Mouse (Mus musculus) testis, adult 2 months (tissue): ENCODE measurements at regions not wholly inside any gene's neighbourhood (a gene's known extent, or its start where the extent isn't known, plus 50 kb on each side); places are given as distances from the start of the nearest gene placed in this dataset.

Experiments used
- H3K27ac ChIP-seq: fragments of 200-500 bp; 2 replicates; pipeline ENCODE4 v1.5.1; 2012; ENCODE audit warnings: low read depth, low read length; ENCODE audit not compliant: control insufficient read depth, insufficient read depth
- H3K27me3 ChIP-seq: fragments of 200-500 bp; 2 replicates; pipeline ENCODE4 v1.6.1; 2012; ENCODE audit warnings: mild to moderate bottlenecking, low read length, moderate library complexity; ENCODE audit not compliant: control insufficient read depth, insufficient read depth
- H3K36me3 ChIP-seq: fragments of 200-500 bp; 2 replicates; pipeline ENCODE4 v1.6.1; 2012; ENCODE audit warnings: mild to moderate bottlenecking, low read length; ENCODE audit not compliant: control insufficient read depth, insufficient read depth
- H3K4me1 ChIP-seq: fragments of 200-500 bp; 2 replicates; pipeline ENCODE4 v1.6.1; 2012; ENCODE audit warnings: low read length; ENCODE audit not compliant: control insufficient read depth, insufficient read depth
- H3K4me3 ChIP-seq: fragments of 200-500 bp; 2 replicates; pipeline ENCODE4 v1.5.1; 2012; ENCODE audit warnings: low read depth, mild to moderate bottlenecking, low read length, moderate library complexity, mixed read lengths; ENCODE audit not compliant: control insufficient read depth
- CTCF ChIP-seq: fragments of 200-500 bp; IDR thresholded peaks from 2 replicates; pipeline ENCODE4 v1.5.1; 2012; ENCODE audit warnings: low read depth, mild to moderate bottlenecking, inconsistent platforms, low read length, moderate library complexity; ENCODE audit not compliant: control insufficient read depth, insufficient read depth, insufficient replicate concordance
- POLR2A ChIP-seq: fragments of 200-500 bp; IDR thresholded peaks from 2 replicates; pipeline ENCODE4 v1.6.1; 2012; ENCODE audit warnings: low read depth, mild to moderate bottlenecking, inconsistent platforms, low read length, moderate library complexity; ENCODE audit not compliant: control insufficient read depth

DNA sequence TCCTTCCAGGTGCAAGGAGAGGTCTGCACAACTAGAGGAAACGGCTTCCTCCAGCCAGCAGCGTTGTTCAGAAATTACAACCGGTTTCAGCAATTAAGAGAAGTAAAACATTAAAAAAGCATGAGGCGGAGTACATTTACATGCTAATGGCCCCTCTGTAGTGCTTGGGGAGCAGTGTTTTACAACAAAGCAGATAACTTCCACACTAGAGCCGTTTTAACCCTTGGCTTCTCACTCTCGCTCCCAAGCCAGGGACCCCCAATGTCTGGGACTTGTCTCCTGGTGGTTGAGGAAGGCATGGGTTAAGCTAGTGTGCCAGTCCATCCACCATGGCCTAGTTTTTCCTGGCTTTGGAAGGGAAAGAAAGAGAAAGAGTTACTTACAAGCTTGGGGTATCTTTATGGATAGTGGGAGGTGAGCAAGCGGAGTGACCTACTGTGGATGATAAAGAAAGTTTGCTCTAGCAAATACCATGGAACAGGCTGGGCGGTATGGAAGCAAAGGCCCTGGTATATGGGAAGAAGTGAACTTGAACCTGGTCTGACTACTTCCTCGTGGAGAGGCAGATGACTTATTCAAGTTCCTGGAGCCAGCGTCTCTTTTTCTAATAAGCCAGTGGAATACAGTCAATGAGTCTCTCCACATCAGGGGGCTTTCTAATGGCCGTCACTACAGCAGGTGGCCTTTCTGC lies 90.8 kb downstream of the Sox9 start:
- Histone ChIP-seq H3K27ac (no peak overlapping the region), H3K36me3 (no peaks in the 10 kb centered on the region), H3K27me3 (no peaks in the 10 kb centered on the region), H3K4me1 (no peaks in the 10 kb centered on the region; the same call in 1 of the 2 replicates), H3K4me3 (no peak overlapping the region)
- TF ChIP-seq POLR2A (no peak), CTCF (no peak)

DNA sequence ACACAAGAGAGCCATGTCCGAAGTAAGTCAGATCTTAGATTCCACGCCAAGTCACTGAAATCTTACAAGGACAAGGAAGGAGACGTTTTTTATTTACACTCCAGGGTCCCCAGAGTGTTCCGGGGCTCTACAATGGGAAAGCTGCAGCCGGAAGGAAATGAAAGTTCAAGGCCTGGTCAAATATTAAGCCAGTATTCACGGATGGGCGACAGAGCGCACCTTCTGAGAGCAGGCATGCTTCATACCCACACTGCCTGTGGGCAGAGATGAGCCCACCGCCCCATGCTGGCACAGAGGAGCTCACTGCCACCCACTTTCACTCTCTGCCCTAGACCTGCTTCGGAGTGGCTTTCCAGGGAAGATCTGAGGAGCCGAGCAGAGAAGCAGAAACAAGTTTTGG lies 92.2 kb downstream of the Sox9 start:
- H3K4me3 ChIP-seq = no peak overlapping the region
- TF ChIP-seq POLR2A (no peak), CTCF (no peak)
- no peaks in the 10 kb centered on the region; the same call in 1 of the 2 replicates for H3K4me1 ChIP-seq
- H3K36me3 ChIP-seq = no peaks in the 10 kb centered on the region
- no peaks in the 10 kb centered on the region for H3K27me3 ChIP-seq
- no peak overlapping the region for H3K27ac ChIP-seq

DNA sequence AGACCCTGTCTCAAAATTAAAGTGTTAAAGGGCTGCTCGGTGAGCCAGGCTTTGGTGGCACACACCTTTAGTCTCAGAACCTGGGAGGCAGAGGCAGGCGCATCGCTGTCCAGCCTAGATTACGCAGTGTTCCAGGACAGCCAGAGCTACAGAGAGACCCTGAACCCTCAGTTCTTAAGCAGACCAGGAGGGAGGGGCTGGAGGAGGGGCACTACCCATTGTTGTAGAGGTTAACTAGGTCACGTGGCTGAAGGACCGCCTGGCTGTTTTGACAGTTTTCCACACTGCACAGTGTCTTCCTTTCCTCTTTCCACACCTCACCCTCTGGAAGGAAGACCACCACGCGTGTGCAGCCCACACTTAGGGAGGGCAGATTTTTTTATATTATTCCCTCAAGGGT lies 94.2 kb downstream of the Sox9 start:
- Histone ChIP-seq H3K27me3 (no peaks in the 10 kb centered on the region), H3K27ac (no peak overlapping the region), H3K4me1 (no peaks in the 10 kb centered on the region; the same call in 1 of the 2 replicates), H3K4me3 (no peak overlapping the region), H3K36me3 (no peaks in the 10 kb centered on the region)
- TF ChIP-seq CTCF (no peak), POLR2A (no peak)

DNA sequence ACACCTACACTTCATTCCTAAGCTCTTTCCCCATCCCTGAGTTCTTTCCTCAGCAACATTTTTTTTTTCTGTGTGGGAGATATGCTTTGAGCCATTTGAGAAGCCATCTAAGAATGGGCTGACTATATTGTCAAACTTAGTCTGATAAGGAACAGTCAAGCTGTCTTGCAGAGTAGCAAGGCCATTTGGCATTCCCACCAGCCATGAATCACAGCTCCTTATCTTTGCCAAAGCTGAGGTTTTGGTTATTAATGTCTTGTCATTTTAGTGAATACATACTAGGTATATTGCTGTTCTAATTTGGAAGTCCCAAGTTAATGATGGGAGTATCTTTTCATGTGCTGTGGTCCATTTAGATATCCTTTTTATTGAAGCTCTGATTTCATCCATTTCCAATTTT lies 96.4 kb downstream of the Sox9 start:
- TF ChIP-seq CTCF = no peak
- TF ChIP-seq POLR2A = no peak
- Histone ChIP-seq H3K27ac (no peak overlapping the region), H3K4me1 (no peaks in the 10 kb centered on the region; the same call in 1 of the 2 replicates), H3K27me3 (no peaks in the 10 kb centered on the region), H3K4me3 (no peak overlapping the region), H3K36me3 (no peaks in the 10 kb centered on the region)

DNA sequence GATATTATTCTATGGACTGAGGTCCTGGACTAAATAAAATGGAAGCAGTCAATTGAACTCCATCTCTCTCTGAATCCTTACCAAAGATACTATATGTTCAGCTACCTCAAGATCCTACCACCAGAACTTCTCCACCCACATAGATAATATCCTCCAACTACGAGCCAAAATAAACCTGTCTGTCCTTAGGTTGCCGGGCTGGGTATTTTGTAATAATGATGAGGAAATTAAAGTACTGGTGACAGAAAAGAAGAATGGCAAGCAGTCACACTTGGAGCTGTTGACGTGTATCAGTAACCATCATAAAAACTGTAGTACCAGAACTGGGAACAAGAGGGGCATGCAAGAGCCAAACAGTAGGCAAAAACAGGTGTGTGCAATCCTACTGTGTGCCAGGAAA lies 98.7 kb downstream of the Sox9 start:
- Histone ChIP-seq H3K27ac (no peak overlapping the region), H3K4me1 (no peaks in the 10 kb centered on the region; the same call in 1 of the 2 replicates), H3K27me3 (no peaks in the 10 kb centered on the region), H3K36me3 (no peaks in the 10 kb centered on the region), H3K4me3 (no peak overlapping the region)
- TF ChIP-seq CTCF (no peak), POLR2A (no peak)

DNA sequence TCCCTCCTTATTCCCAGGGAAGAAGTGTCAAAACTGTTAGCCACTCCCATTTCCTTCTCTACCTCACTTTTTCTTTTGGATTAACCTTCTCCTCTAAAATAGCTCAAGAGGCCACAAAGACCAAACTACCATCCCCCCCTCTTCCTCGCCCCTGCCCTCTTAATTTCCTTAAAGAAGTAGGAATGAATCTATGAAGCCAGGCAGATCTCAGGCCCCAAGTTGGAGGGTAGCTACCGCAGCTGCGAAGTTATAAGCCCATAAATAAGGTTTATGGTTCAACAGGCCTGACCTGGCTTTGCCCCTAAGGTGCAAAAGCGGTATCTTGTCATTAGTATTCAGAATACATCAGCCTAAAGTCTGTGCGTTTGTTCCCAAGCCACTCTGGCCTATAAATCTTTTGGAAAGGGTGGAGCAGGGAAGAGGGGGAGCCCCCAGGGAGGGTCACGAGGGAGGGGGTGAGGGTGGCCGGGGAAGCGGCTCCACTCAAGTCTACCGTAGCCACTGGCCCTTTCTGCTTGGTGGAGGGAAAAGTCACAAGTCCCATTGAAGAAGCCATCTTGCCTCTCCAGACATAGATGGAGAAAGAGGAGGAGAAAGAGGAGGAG lies 103.4 kb downstream of the Sox9 start:
- Histone ChIP-seq H3K4me3 (no peak overlapping the region), H3K27ac (no peak overlapping the region), H3K27me3 (no peaks in the 10 kb centered on the region), H3K4me1 (peaks cover 5% of the 10 kb centered on the region), H3K36me3 (no peaks in the 10 kb centered on the region)
- no peak for TF ChIP-seq POLR2A
- no peak for TF ChIP-seq CTCF

DNA sequence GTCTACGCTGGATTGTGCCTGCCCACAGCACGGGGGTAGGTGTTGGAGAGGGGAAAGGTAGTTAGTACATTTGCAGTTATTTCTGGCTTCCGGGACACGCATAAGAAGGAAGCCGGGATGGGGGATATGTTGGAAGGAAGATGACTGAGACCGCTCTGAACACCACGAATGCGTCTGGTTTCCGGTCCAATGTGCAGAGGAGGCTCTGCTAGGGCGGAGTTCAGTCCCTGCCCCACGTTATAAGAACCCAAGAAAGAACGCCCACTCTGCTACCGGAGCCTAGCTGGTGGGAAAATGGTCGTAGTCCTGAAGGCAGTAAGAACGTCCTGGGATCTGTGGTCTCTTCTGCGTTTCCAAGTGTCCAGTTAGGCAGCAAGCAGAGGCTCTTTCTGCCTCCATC lies 104.1 kb downstream of the Sox9 start:
- Histone ChIP-seq H3K27me3 (no peaks in the 10 kb centered on the region), H3K27ac (no peak overlapping the region), H3K4me1 (peaks cover 5% of the 10 kb centered on the region), H3K36me3 (no peaks in the 10 kb centered on the region), H3K4me3 (peak overlapping the region; percentile 13)
- TF ChIP-seq POLR2A = no peak
- TF ChIP-seq CTCF = no peak

DNA sequence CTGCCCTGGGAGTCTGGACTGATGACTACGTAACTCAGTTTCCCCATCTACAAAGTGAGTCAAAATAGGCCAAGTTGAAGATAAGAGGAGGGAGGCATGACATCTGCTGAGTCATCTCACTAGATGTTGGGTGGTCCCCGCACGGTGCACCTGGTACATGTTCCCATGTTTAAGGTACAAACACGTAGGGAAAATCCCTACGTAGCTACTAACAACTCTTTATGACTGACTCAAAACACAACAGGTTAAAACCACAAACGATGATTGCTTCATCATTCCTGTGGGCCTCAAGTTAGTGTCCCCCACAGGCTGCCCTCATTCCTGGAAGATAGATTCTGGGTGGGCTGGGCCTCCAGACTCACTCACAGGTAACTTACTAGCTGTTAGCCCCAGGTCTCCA lies 107.7 kb downstream of the Sox9 start:
- Histone ChIP-seq H3K27ac (no peak overlapping the region), H3K36me3 (no peaks in the 10 kb centered on the region), H3K4me1 (peaks cover 5% of the 10 kb centered on the region), H3K27me3 (no peaks in the 10 kb centered on the region), H3K4me3 (no peak overlapping the region)
- TF ChIP-seq CTCF (no peak), POLR2A (no peak)
